Mouse (Mus musculus): ENCODE results near the gene Adam29.

Adam29 gene

DNA sequence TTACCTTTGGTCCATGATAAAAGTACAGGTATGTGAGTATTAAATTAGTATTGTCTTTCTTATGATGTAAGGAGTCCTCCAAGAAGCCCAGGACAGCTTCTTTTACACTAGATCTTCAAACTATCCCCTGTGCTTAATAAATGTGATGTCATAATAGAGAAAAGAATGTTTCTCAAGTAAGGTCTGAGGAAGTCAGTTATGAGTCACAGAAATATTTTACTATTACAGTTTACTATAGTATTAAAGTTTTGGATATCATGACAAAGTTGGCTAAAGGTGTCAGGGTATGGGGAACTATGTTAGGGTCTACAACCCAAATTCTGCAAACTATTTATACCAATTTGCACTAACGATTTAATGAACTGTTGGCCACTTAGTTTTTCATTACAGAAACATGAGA lies at the start of gene Adam29:
TSS of gene Adam29 (minus strand) at position 101 of the 400 bp plus-strand sequence.
- DNase-seq (ENCODE audit: low spot score) = no peak

DNA sequence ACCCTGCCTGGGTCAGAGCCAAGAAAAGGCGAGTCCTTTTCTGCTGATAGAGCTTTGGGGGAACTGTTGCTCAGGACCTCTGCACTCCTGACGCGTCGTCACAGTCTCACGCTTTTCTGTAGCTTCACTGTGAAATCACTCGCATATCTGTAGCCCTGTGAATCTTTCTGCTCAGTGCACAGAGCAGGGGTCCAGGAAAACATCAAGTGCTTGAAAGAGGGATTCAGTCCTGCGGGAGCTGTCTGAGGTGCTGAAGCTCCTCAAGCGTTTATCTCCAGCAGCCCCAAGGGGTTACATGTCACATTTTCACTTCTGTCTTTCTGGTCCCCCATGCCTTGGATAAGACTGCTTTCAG lies 33.8 kb upstream of the Adam29 start:
- DNase-seq (ENCODE audit: low spot score) = no peak

DNA sequence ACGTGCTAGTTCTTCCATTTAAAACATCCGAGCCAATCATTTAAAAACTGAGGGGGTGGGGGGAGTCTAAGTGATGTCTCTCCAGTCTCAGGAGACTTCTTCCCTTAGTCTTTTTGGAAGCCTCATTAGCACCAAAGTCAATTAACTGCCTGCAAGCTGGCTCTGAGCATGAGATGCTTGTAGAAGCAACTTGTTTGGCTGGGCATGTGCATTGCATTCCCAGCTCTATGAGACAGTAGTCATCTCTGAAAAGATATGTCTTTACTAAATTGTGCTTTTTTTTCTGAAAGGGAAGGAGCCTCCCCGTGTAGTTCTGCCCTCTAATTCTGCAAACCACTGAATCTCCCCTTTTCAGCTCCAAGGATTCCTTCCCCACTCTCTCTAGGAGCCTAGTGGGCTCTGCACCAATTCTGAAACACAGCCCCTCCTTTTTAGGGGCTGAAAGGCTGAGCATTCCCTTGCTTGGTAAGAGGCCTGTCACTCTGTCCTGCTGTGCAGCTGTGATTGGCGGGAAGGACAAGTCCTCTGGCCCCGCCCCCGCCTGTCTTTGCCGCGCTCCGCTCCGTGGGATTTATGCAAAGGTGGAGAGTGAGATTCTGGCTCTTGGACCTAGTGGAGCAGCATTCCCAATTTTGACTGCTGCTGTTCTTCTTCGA lies 33.2 kb upstream of the Adam29 start, which contains the start of gene Glra3:
TSS of gene Glra3 (plus strand) at position 591 of the 656 bp plus-strand sequence.
- no peak for DNase-seq (ENCODE audit: low spot score)
